Mouse (Mus musculus) inflammation-experienced regulatory T-cells, adult 6 months (primary cell): ENCODE measurements at regions not wholly inside any gene's neighbourhood (a gene's known extent, or its start where the extent isn't known, plus 50 kb on each side); places are given as distances from the start of the nearest gene placed in this dataset.

Experiments
- ATAC-seq: one replicate; pipeline ENCODE4 v1.8.0; 2017

GRCm38 (mm10) chr12:25891391-25892167, 523.5 kb downstream of the Rnf144a start:
- ATAC-seq, result no peak

GRCm38 (mm10) chr12:25890722-25891121, 524.3 kb downstream of the Rnf144a start:
- no peak for ATAC-seq

- no peak for ATAC-seq
These were observed 531.3 kb downstream of the Rnf144a start for GRCm38 (mm10) chr12:25883771-25884171.

GRCm38 (mm10) chr12:25871816-25872215, 543.2 kb downstream of the Rnf144a start:
- ATAC-seq, result no peak

- no peak for ATAC-seq
These were observed 544.0 kb downstream of the Rnf144a start for GRCm38 (mm10) chr12:25871001-25871461.

- no peak for ATAC-seq
These were observed 545.2 kb downstream of the Rnf144a start for GRCm38 (mm10) chr12:25869846-25870245.

- no peak for ATAC-seq
These were observed 550.0 kb downstream of the Rnf144a start for GRCm38 (mm10) chr12:25865063-25865462.

GRCm38 (mm10) chr12:25864113-25864852, 550.8 kb downstream of the Rnf144a start:
- ATAC-seq, result peak; percentile 88

GRCm38 (mm10) chr12:25861100-25861499, 554.0 kb downstream of the Rnf144a start:
- no peak for ATAC-seq

- ATAC-seq, result no peak
These were observed 556.7 kb downstream of the Rnf144a start for GRCm38 (mm10) chr12:25858397-25858796.

- no peak for ATAC-seq
These were observed 585.0 kb downstream of the Rnf144a start for GRCm38 (mm10) chr12:25830057-25830456.

- ATAC-seq, result no peak
These were observed 587.1 kb downstream of the Rnf144a start for GRCm38 (mm10) chr12:25827961-25828360.

GRCm38 (mm10) chr12:25826928-25827327, 588.1 kb downstream of the Rnf144a start:
- no peak for ATAC-seq

GRCm38 (mm10) chr12:25826451-25826850, 588.6 kb downstream of the Rnf144a start:
- ATAC-seq, result no peak

GRCm38 (mm10) chr12:25816248-25816647, 598.8 kb downstream of the Rnf144a start:
- ATAC-seq, result no peak

GRCm38 (mm10) chr12:25795092-25795491, 620.0 kb downstream of the Rnf144a start:
- ATAC-seq, result no peak

GRCm38 (mm10) chr12:25794571-25794970, 620.5 kb downstream of the Rnf144a start:
- ATAC-seq, result no peak

GRCm38 (mm10) chr12:25792571-25793075, 622.4 kb downstream of the Rnf144a start:
- no peak for ATAC-seq

GRCm38 (mm10) chr12:25790956-25791355, 624.1 kb downstream of the Rnf144a start:
- no peak for ATAC-seq

- no peak for ATAC-seq
These were observed 629.1 kb downstream of the Rnf144a start for GRCm38 (mm10) chr12:25785646-25786606.

GRCm38 (mm10) chr12:25784401-25784800, 630.7 kb downstream of the Rnf144a start:
- ATAC-seq, result peak; percentile 80

- ATAC-seq, result no peak
These were observed 631.9 kb downstream of the Rnf144a start for GRCm38 (mm10) chr12:25782972-25783717.
